Mouse (Mus musculus): ENCODE measurements around the gene Sod3. TPM values are rescaled to one million over a fixed set of nuclear protein-coding genes. Genes with fewer than 3 reads are reported as not detected.

Gene Sod3
- polyA plus RNA-seq, 2 experiments, result 2.8 to 4.8 TPM

GRCm38 (mm10) chr5:52416485-52416884 lies 52.9 kb downstream of the Sod3 start:
- DNase-seq (ENCODE audit: low read depth in 3 of 3, low spot score in 3 of 3) (no peak), ATAC-seq (ENCODE audit: insufficient read depth) (no peak)
- H3K27ac ChIP-seq, result no peak overlapping the region
- H3K4me1 ChIP-seq (replicated peaks; ENCODE audit: control insufficient read depth in 2 of 2, insufficient read depth in 2 of 2, low read length in 1 of 2), result no peaks in the 10 kb centered on the region
- no peak overlapping the region for H3K4me3 ChIP-seq (ENCODE audit: insufficient read depth in 1 of 2, low read depth in 2 of 2, low read length in 2 of 2)
- H3K4me2 ChIP-seq (ENCODE audit: low read depth), result no peak overlapping the region
- no peak overlapping the region for H3K9ac ChIP-seq (replicated peaks)
- H3K27me3 ChIP-seq (ENCODE audit: control insufficient read depth, insufficient read depth, low read length), result no peaks in the 10 kb centered on the region
- H3K36me3 ChIP-seq (replicated peaks; ENCODE audit: control insufficient read depth, insufficient read depth, low read depth), result no peaks in the 10 kb centered on the region
- 37% methylated on average over 2 of the region's 2 CpGs for WGBS (ENCODE audit: insufficient replicate concordance)
- no peaks in the 10 kb centered on the region for H3K9me3 ChIP-seq (ENCODE audit: control insufficient read depth, low read length)
- no peak for TF ChIP-seq CTCF (IDR thresholded peaks at IDR 0.05; ENCODE audit: low read depth)
- no peak for TF ChIP-seq EP300 (IDR thresholded peaks at IDR 0.05; ENCODE audit: low read depth)

Other genes with a start within 250 kb of the Sod3 start
- 41.4 and 57.4 TPM in 2 replicates for gene Dhx15, start 173.3 kb upstream of the Sod3 start, polyA plus RNA-seq (2012; rRNA removed)
- gene Dhx15, start 173.3 kb upstream of the Sod3 start, polyA plus RNA-seq (2014; fragmentation: Nextera tagmentation; extraction: Ambion mirVana), result 34.9 and 36.6 TPM in 2 replicates
- gene Ccdc149, start 107.7 kb downstream of the Sod3 start, polyA plus RNA-seq (2012; rRNA removed), result 0.31 and 0.33 TPM in 2 replicates
- 0.47 and 0.76 TPM in 2 replicates for gene Ccdc149, start 107.7 kb downstream of the Sod3 start, polyA plus RNA-seq (2014; fragmentation: Nextera tagmentation; extraction: Ambion mirVana)
- 0.25 and 0.36 TPM in 2 replicates for gene Lgi2, start 202.7 kb downstream of the Sod3 start, polyA plus RNA-seq (2012; rRNA removed)
- 0.16 and 0.20 TPM in 2 replicates for gene Lgi2, start 202.7 kb downstream of the Sod3 start, polyA plus RNA-seq (2014; fragmentation: Nextera tagmentation; extraction: Ambion mirVana)

All from liver, embryonic 14.5 days (tissue).